Mouse (Mus musculus): ENCODE data around the gene Lamb3. TPM values are rescaled to one million over a fixed set of nuclear protein-coding genes. Genes with fewer than 3 reads are reported as not detected.

Gene Lamb3
- total RNA-seq, 2 experiments from 2014 or later, result 2.9 to 6.7 TPM

GRCm38 (mm10) chr1:193332671-193333070 lies 125.2 kb downstream of the Lamb3 start:
- no peak for ATAC-seq (replicated peaks; ENCODE audit: poor library complexity, severe bottlenecking)

- no peak for ATAC-seq (replicated peaks; ENCODE audit: poor library complexity, severe bottlenecking)
Measured at GRCm38 (mm10) chr1:193333776-193334175, 126.3 kb downstream of the Lamb3 start.

GRCm38 (mm10) chr1:193334546-193334945 lies 127.0 kb downstream of the Lamb3 start:
- no peak for ATAC-seq (replicated peaks; ENCODE audit: poor library complexity, severe bottlenecking)

- peak; percentile 54 for ATAC-seq (replicated peaks; ENCODE audit: poor library complexity, severe bottlenecking)
Measured at GRCm38 (mm10) chr1:193336122-193337017, 128.9 kb downstream of the Lamb3 start.

- peak; percentile 50 for ATAC-seq (replicated peaks; ENCODE audit: poor library complexity, severe bottlenecking)
Measured at GRCm38 (mm10) chr1:193337018-193337321, 129.5 kb downstream of the Lamb3 start.

GRCm38 (mm10) chr1:193337787-193338310 lies 130.3 kb downstream of the Lamb3 start:
- ATAC-seq (replicated peaks; ENCODE audit: poor library complexity, severe bottlenecking), result no peak

GRCm38 (mm10) chr1:193338363-193338995 lies 131.0 kb downstream of the Lamb3 start:
- peak; percentile 59 for ATAC-seq (replicated peaks; ENCODE audit: poor library complexity, severe bottlenecking)

- no peak for ATAC-seq (replicated peaks; ENCODE audit: poor library complexity, severe bottlenecking)
Measured at GRCm38 (mm10) chr1:193342198-193342946, 134.9 kb downstream of the Lamb3 start.

GRCm38 (mm10) chr1:193343853-193344252 lies 136.4 kb downstream of the Lamb3 start:
- ATAC-seq (replicated peaks; ENCODE audit: poor library complexity, severe bottlenecking), result no peak

GRCm38 (mm10) chr1:193344976-193345375 lies 137.5 kb downstream of the Lamb3 start:
- ATAC-seq (replicated peaks; ENCODE audit: poor library complexity, severe bottlenecking), result peak; percentile 39

GRCm38 (mm10) chr1:193346908-193347307 lies 139.4 kb downstream of the Lamb3 start:
- no peak for ATAC-seq (replicated peaks; ENCODE audit: poor library complexity, severe bottlenecking)

GRCm38 (mm10) chr1:193348261-193348962 lies 140.9 kb downstream of the Lamb3 start:
- peak; percentile 26; the same call in 1 of the 2 replicates for ATAC-seq (replicated peaks; ENCODE audit: poor library complexity, severe bottlenecking)

- no peak for ATAC-seq (replicated peaks; ENCODE audit: poor library complexity, severe bottlenecking)
Measured at GRCm38 (mm10) chr1:193349702-193350545, 142.4 kb downstream of the Lamb3 start.

- no peak for ATAC-seq (replicated peaks; ENCODE audit: poor library complexity, severe bottlenecking)
Measured at GRCm38 (mm10) chr1:193350546-193350801, 143.0 kb downstream of the Lamb3 start.

GRCm38 (mm10) chr1:193351583-193351982 lies 144.1 kb downstream of the Lamb3 start:
- ATAC-seq (replicated peaks; ENCODE audit: poor library complexity, severe bottlenecking), result no peak

- no peak for ATAC-seq (replicated peaks; ENCODE audit: poor library complexity, severe bottlenecking)
Measured at GRCm38 (mm10) chr1:193359199-193359598, 151.7 kb downstream of the Lamb3 start.

GRCm38 (mm10) chr1:193361181-193361580 lies 153.7 kb downstream of the Lamb3 start:
- no peak for ATAC-seq (replicated peaks; ENCODE audit: poor library complexity, severe bottlenecking)

GRCm38 (mm10) chr1:193362078-193362477 lies 154.6 kb downstream of the Lamb3 start:
- ATAC-seq (replicated peaks; ENCODE audit: poor library complexity, severe bottlenecking), result no peak

- ATAC-seq (replicated peaks; ENCODE audit: poor library complexity, severe bottlenecking), result peak; percentile 86
Measured at GRCm38 (mm10) chr1:193363801-193364231, 156.3 kb downstream of the Lamb3 start.

Data from granulocyte monocyte progenitor cell, adult 5-6 weeks (primary cell).